Mouse (Mus musculus): ENCODE results near the gene Zbtb12.
A peak's percentile ranks its signal among the peaks of the same experiment; 100 is the strongest.

Gene Zbtb12

GRCm38 (mm10) chr17:34865981-34866380, 13.3 kb upstream of the Zbtb12 start:
- DNase-seq (ENCODE audit: extremely low read depth, low read depth, low spot score) = no peak

- no peak for DNase-seq (ENCODE audit: extremely low read depth, low read depth, low spot score)
Measured at GRCm38 (mm10) chr17:34874321-34874720, 5.0 kb upstream of the Zbtb12 start.

GRCm38 (mm10) chr17:34881166-34881565, 1.9 kb downstream of the Zbtb12 start:
- DNase-seq (ENCODE audit: extremely low read depth, low read depth, low spot score) = no peak

- DNase-seq (ENCODE audit: extremely low read depth, low read depth, low spot score) = no peak
Measured at GRCm38 (mm10) chr17:34881683-34882310, 2.5 kb downstream of the Zbtb12 start, which contains the start of gene Gm20547. Gm20547 (minus strand) TSS chr17:34882042.

GRCm38 (mm10) chr17:34883332-34883731, 4.0 kb downstream of the Zbtb12 start:
- no peak for DNase-seq (ENCODE audit: extremely low read depth, low read depth, low spot score)

- DNase-seq (ENCODE audit: extremely low read depth, low read depth, low spot score) = no peak
Measured at GRCm38 (mm10) chr17:34884704-34885103, 5.4 kb downstream of the Zbtb12 start.

GRCm38 (mm10) chr17:34885615-34886014, 6.3 kb downstream of the Zbtb12 start:
- DNase-seq (ENCODE audit: extremely low read depth, low read depth, low spot score) = no peak

GRCm38 (mm10) chr17:34887942-34888341, 8.7 kb downstream of the Zbtb12 start:
- no peak for DNase-seq (ENCODE audit: extremely low read depth, low read depth, low spot score)

GRCm38 (mm10) chr17:34890074-34890743, 10.9 kb downstream of the Zbtb12 start:
- DNase-seq (ENCODE audit: extremely low read depth, low read depth, low spot score) = no peak

GRCm38 (mm10) chr17:34891377-34891776, 12.1 kb downstream of the Zbtb12 start:
- DNase-seq (ENCODE audit: extremely low read depth, low read depth, low spot score) = no peak

GRCm38 (mm10) chr17:34893072-34893824, 14.0 kb downstream of the Zbtb12 start:
- no peak for DNase-seq (ENCODE audit: extremely low read depth, low read depth, low spot score)

- no peak for DNase-seq (ENCODE audit: extremely low read depth, low read depth, low spot score)
Measured at GRCm38 (mm10) chr17:34894074-34894597, 14.9 kb downstream of the Zbtb12 start.

- no peak for DNase-seq (ENCODE audit: extremely low read depth, low read depth, low spot score)
Measured at GRCm38 (mm10) chr17:34894801-34895530, 15.7 kb downstream of the Zbtb12 start.

- no peak for DNase-seq (ENCODE audit: extremely low read depth, low read depth, low spot score)
Measured at GRCm38 (mm10) chr17:34895724-34896123, 16.4 kb downstream of the Zbtb12 start.

GRCm38 (mm10) chr17:34896366-34896765, 17.1 kb downstream of the Zbtb12 start:
- DNase-seq (ENCODE audit: extremely low read depth, low read depth, low spot score) = no peak

- peak; percentile 74 for DNase-seq (ENCODE audit: extremely low read depth, low read depth, low spot score)
Measured at GRCm38 (mm10) chr17:34897373-34898159, 18.3 kb downstream of the Zbtb12 start.

- DNase-seq (ENCODE audit: extremely low read depth, low read depth, low spot score) = no peak
Measured at GRCm38 (mm10) chr17:34898160-34898586, 18.9 kb downstream of the Zbtb12 start, which contains the start of the genes C2 and Ehmt2. C2 (minus strand) TSS chr17:34898265. Ehmt2 (plus strand) TSS chr17:34898469.

- no peak for DNase-seq (ENCODE audit: extremely low read depth, low read depth, low spot score)
Measured at GRCm38 (mm10) chr17:34898706-34899052, 19.4 kb downstream of the Zbtb12 start.

GRCm38 (mm10) chr17:34899053-34899889, 20.0 kb downstream of the Zbtb12 start:
- no peak for DNase-seq (ENCODE audit: extremely low read depth, low read depth, low spot score)

All from fat pad, adult 2 months (tissue).